Mouse (Mus musculus) v-Abl transformed pro-B cells (cell line): ENCODE results near the gene Usp20.

Experiments
- in situ Hi-C, 2 experiments: fragments of 400-800 bp; cut with MboI; formaldehyde crosslinking; loops; one replicate each; pipeline ENCODE4 v1.15.1; 2025; ENCODE audit not compliant: unreplicated experiment in 2 of 2

Gene Usp20

GRCm38 (mm10) chr2:31067696-31068245 lies 85.7 kb downstream of the Usp20 start:
- in situ Hi-C loops, result no loop called here

DNA sequence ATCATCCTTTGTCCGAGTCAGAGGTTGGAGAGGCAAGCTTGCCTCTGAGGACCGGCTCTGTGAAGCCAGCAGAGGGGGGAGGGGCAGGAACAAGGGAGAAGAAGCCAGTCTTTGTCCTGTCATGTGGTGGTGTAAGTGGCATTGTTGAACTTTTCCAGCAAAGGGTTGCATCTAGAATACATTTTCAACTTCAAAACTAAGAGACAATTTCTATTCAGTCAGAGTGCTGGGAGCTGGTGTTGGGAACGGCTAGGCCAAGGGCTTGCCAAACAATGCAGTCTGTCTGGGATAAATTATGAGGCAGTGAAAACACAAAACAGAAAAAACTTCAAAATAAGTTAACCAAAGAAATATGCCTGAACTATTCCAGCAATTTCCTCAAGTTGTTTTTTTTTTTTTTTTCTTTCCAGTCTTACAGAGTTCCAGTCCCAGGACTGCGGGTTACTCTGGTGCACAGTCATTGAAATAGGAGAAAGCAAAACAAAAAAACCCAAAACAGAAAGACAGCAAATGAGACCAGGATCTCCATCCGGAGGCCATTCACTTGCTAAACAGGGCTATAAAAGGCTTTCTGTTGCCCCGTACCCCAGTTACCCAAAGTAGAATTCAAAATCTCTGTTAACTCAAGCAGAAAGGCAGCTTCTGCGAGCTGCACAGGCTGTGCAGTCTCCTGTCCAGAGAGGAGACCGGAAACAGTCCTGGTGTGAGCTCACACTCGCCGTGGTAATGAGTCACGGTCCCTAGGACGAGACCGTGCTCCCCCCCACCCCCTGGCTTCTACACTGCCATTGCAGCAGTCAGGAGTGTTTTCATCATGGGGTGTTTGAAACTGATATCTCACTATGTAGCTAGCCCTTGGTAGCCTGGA lies 86.4 kb downstream of the Usp20 start:
- in situ Hi-C loops, result no loop called here

- in situ Hi-C loops, result no loop called here
Observed at GRCm38 (mm10) chr2:31069114-31069445, 87.0 kb downstream of the Usp20 start.

DNA sequence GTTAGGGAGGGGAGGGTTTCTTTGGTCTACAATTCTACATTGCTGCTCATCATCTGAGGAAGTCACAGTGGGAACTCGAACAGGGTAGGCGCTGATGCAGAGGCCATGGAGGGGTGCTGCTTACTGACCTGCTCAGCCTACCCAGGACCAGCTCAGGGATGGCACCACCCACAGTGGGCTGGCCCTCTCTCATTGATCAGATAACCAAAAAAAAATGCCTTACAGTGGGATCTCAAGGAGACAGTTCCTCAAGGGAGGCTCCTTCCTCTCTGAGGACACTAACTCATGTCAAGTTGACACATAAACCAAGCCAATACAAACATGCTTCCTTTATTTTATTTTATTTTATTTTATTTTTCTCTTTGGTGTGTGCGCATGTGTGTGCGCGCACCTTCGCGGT lies 87.4 kb downstream of the Usp20 start:
- in situ Hi-C loops, result no loop called here
